Mouse (Mus musculus) right cerebral cortex, postnatal 14 days (tissue): ENCODE measurements around the gene Dhrs11.
"Not testable (repeated sequence)": the region's sequence is repeated elsewhere in the genome, so short reads cannot be mapped to it uniquely, and the experiment has no call there.

Source experiments
- DNase-seq: peaks from one replicate; pipeline ENCODE4 v3.0.0; 2022

The Dhrs11 gene

GRCm38 (mm10) chr11:84828516-84829399, at the start of gene Dhrs11:
Gene Dhrs11 (minus strand): TSS chr11:84828994.
- peak; percentile 90 for DNase-seq

- not testable (repeated sequence) for DNase-seq
These were observed 47.2 kb upstream of the Dhrs11 start for GRCm38 (mm10) chr11:84876020-84876419.

GRCm38 (mm10) chr11:84873042-84873833, 44.4 kb upstream of the Dhrs11 start:
- DNase-seq, result no peak

- DNase-seq, result no peak
These were observed 42.8 kb upstream of the Dhrs11 start for GRCm38 (mm10) chr11:84871548-84872069.

- no peak for DNase-seq
These were observed 42.3 kb upstream of the Dhrs11 start for GRCm38 (mm10) chr11:84871046-84871445.

- DNase-seq, result peak; percentile 93
These were observed 41.7 kb upstream of the Dhrs11 start, which contains the start of gene Ggnbp2 for GRCm38 (mm10) chr11:84870337-84871043. Gene Ggnbp2 (minus strand): TSS chr11:84870817.

- peak; percentile 95 for DNase-seq
These were observed 40.9 kb upstream of the Dhrs11 start for GRCm38 (mm10) chr11:84869537-84870232.

- DNase-seq, result no peak
These were observed 40.0 kb upstream of the Dhrs11 start for GRCm38 (mm10) chr11:84868786-84869259.

- no peak for DNase-seq
These were observed 38.8 kb upstream of the Dhrs11 start for GRCm38 (mm10) chr11:84867586-84867985.

- no peak for DNase-seq
These were observed 36.5 kb upstream of the Dhrs11 start for GRCm38 (mm10) chr11:84865268-84865667.

GRCm38 (mm10) chr11:84855285-84855684, 26.5 kb upstream of the Dhrs11 start:
- no peak for DNase-seq

- DNase-seq, result no peak
These were observed 18.8 kb upstream of the Dhrs11 start for GRCm38 (mm10) chr11:84847475-84848090.

- DNase-seq, result no peak
These were observed 18.1 kb upstream of the Dhrs11 start for GRCm38 (mm10) chr11:84846741-84847474.

GRCm38 (mm10) chr11:84839330-84839729, 10.5 kb upstream of the Dhrs11 start:
- DNase-seq, result no peak

GRCm38 (mm10) chr11:84829495-84829894, 701 bp upstream of the Dhrs11 start:
- DNase-seq, result not testable (repeated sequence)

GRCm38 (mm10) chr11:84827901-84828503, 792 bp downstream of the Dhrs11 start:
- no peak for DNase-seq

GRCm38 (mm10) chr11:84827492-84827891, 1.3 kb downstream of the Dhrs11 start:
- DNase-seq, result no peak

GRCm38 (mm10) chr11:84826185-84826584, 2.6 kb downstream of the Dhrs11 start:
- peak; percentile 51 for DNase-seq

GRCm38 (mm10) chr11:84825261-84825807, 3.5 kb downstream of the Dhrs11 start:
- no peak for DNase-seq

GRCm38 (mm10) chr11:84823484-84823897, 5.3 kb downstream of the Dhrs11 start:
- no peak for DNase-seq
